Mouse (Mus musculus) olfactory bulb, adult 2 months (tissue): Measurements from ENCODE around the gene Hsd11b1. TPM values are rescaled to one million over a fixed set of nuclear protein-coding genes. Genes with fewer than 3 reads are reported as not detected.

Experiments used
- H3K27ac ChIP-seq: fragments of 200-500 bp; 2 replicates; pipeline ENCODE4 v1.5.1; 2012; ENCODE audit warnings: low read depth, low read length; ENCODE audit not compliant: insufficient read depth
- H3K4me1 ChIP-seq: fragments of 200-500 bp; 2 replicates; pipeline ENCODE4 v1.6.1; 2012; ENCODE audit warnings: low read length; ENCODE audit not compliant: control insufficient read depth, insufficient read depth
- H3K4me3 ChIP-seq: fragments of 200-500 bp; 2 replicates; pipeline ENCODE4 v1.5.1; 2012; ENCODE audit warnings: mild to moderate bottlenecking, low read depth, low read length, moderate library complexity; ENCODE audit not compliant: insufficient read depth
- CTCF ChIP-seq: fragments of 200-500 bp; IDR thresholded peaks from 2 replicates; pipeline ENCODE4 v1.5.1; 2012; ENCODE audit warnings: low read depth, mild to moderate bottlenecking, low read length, moderate library complexity; ENCODE audit not compliant: insufficient read depth
- POLR2A ChIP-seq: fragments of 200-500 bp; IDR thresholded peaks from 2 replicates; pipeline ENCODE4 v1.6.1; 2012; ENCODE audit warnings: mild to moderate bottlenecking, low read depth, low read length, moderate library complexity; ENCODE audit not compliant: insufficient read depth
- WGBS: fragments of 180-500 bp; shearing (Covaris S2); methylation state at CpG from one replicate; pipeline ENCODE4 v1.1.7; 2018; 5-methylcytosine and 5-hydroxymethylcytosine counted together
- polyA plus RNA-seq: library from polyadenylated mRNA; stranded (reverse); fragments of >200 nt; gene quantifications from 2 replicates; pipeline ENCODE4 v1.2.4, GENCODE M21; 2012; ENCODE audit warnings: low replicate concordance; ENCODE audit not compliant: missing spikeins, insufficient read depth, insufficient read length

Hsd11b1 gene
- polyA plus RNA-seq, 1 experiment: not detected

- TF ChIP-seq CTCF: no peak
- WGBS: 91% methylated on average over 7 of the region's 7 CpGs
- H3K4me3 ChIP-seq: no peak overlapping the region
- H3K4me1 ChIP-seq: no peaks in the 10 kb centered on the region; the same call in 1 of the 2 replicates
- no peak overlapping the region for H3K27ac ChIP-seq
Measured at GRCm38 (mm10) chr1:193234930-193235329, 28.9 kb downstream of the Hsd11b1 start.

- Histone ChIP-seq H3K27ac (no peak overlapping the region), H3K4me1 (no peaks in the 10 kb centered on the region; the same call in 1 of the 2 replicates), H3K4me3 (no peak overlapping the region)
- WGBS: 97% methylated on average over 2 of the region's 2 CpGs
- TF ChIP-seq CTCF: no peak
Measured at GRCm38 (mm10) chr1:193234130-193234645, 29.7 kb downstream of the Hsd11b1 start.

GRCm38 (mm10) chr1:193232732-193233131 is 31.1 kb downstream of the Hsd11b1 start:
- TF ChIP-seq CTCF (no peak), POLR2A (no peak)
- no peak overlapping the region for H3K4me3 ChIP-seq
- no peaks in the 10 kb centered on the region for H3K4me1 ChIP-seq
- H3K27ac ChIP-seq: no peak overlapping the region
- 93% methylated on average over 2 of the region's 2 CpGs for WGBS

- 86% methylated on average over 5 of the region's 5 CpGs for WGBS
- no peak overlapping the region for H3K27ac ChIP-seq
- no peak overlapping the region for H3K4me3 ChIP-seq
- no peak for TF ChIP-seq CTCF
- no peak for TF ChIP-seq POLR2A
- H3K4me1 ChIP-seq: no peaks in the 10 kb centered on the region; the same call in 1 of the 2 replicates
Measured at GRCm38 (mm10) chr1:193230935-193231334, 32.9 kb downstream of the Hsd11b1 start.

- H3K4me1 ChIP-seq: no peaks in the 10 kb centered on the region; the same call in 1 of the 2 replicates
- WGBS: 83% methylated on average over 3 of the region's 3 CpGs
- no peak overlapping the region for H3K4me3 ChIP-seq
- no peak for TF ChIP-seq POLR2A
- no peak for TF ChIP-seq CTCF
- no peak overlapping the region for H3K27ac ChIP-seq
Measured at GRCm38 (mm10) chr1:193230531-193230930, 33.3 kb downstream of the Hsd11b1 start.

- WGBS: 75% methylated on average over 5 of the region's 5 CpGs
- H3K27ac ChIP-seq: no peak overlapping the region
- no peaks in the 10 kb centered on the region; the same call in 1 of the 2 replicates for H3K4me1 ChIP-seq
- no peak overlapping the region for H3K4me3 ChIP-seq
- TF ChIP-seq CTCF: no peak
- no peak for TF ChIP-seq POLR2A
Measured at GRCm38 (mm10) chr1:193229570-193229969, 34.3 kb downstream of the Hsd11b1 start.

- H3K4me3 ChIP-seq: no peak overlapping the region
- TF ChIP-seq CTCF: no peak
- no peak for TF ChIP-seq POLR2A
- H3K27ac ChIP-seq: no peak overlapping the region
- 75% methylated on average over 4 of the region's 4 CpGs for WGBS
- H3K4me1 ChIP-seq: no peaks in the 10 kb centered on the region; the same call in 1 of the 2 replicates
Measured at GRCm38 (mm10) chr1:193227537-193227936, 36.3 kb downstream of the Hsd11b1 start.

- H3K27ac ChIP-seq: no peak overlapping the region
- 49% methylated on average over 7 of the region's 7 CpGs for WGBS
Measured at GRCm38 (mm10) chr1:193226724-193227522, 37.0 kb downstream of the Hsd11b1 start.

GRCm38 (mm10) chr1:193226114-193226513 is 37.8 kb downstream of the Hsd11b1 start:
- TF ChIP-seq CTCF (no peak), POLR2A (no peak)
- Histone ChIP-seq H3K4me3 (no peak overlapping the region), H3K4me1 (no peaks in the 10 kb centered on the region; the same call in 1 of the 2 replicates), H3K27ac (no peak overlapping the region)
- WGBS: 89% methylated on average over 4 of the region's 4 CpGs

More at GRCm38 (mm10) chr1:193226724-193227522, 37.0 kb downstream of the Hsd11b1 start:
- Histone ChIP-seq H3K4me3 (no peak overlapping the region), H3K4me1 (no peaks in the 10 kb centered on the region; the same call in 1 of the 2 replicates)
- TF ChIP-seq POLR2A (no peak), CTCF (no peak)
